Mouse (Mus musculus) limb, embryonic 14.5 days (tissue): ENCODE measurements around the gene Rarres2. TPM values are rescaled to one million over a fixed set of nuclear protein-coding genes. Genes with fewer than 3 reads are reported as not detected.
A peak's percentile ranks its signal among the peaks of the same experiment; 100 is the strongest.

Source experiments
- ATAC-seq: fragments of 200-750 bp; cut with Nextera tagmentation; 2 replicates; pipeline ENCODE4 v1.8.0; 2017; ENCODE audit warnings: low read depth, moderate number of reproducible peaks, moderate TSS enrichment; ENCODE audit not compliant: low FRiP score
- DNase-seq: peaks from one replicate; pipeline ENCODE4 v3.0.0-alpha.2; 2015; ENCODE audit warnings: low spot score
- H3K27ac ChIP-seq: fragments of 300-500 bp; sonication (generic); replicated peaks from 2 replicates; pipeline ENCODE4 v1.5.1; 2014; ENCODE audit warnings: low read depth, mild to moderate bottlenecking, low read length, moderate library complexity, mixed read lengths
- H3K27me3 ChIP-seq: fragments of 300-500 bp; sonication (generic); 2 replicates; pipeline ENCODE4 v1.6.1; 2014; ENCODE audit warnings: low read length, mixed read lengths; ENCODE audit not compliant: control insufficient read depth, insufficient read depth
- H3K36me3 ChIP-seq: fragments of 300-500 bp; sonication (generic); 2 replicates; pipeline ENCODE4 v1.6.1; 2014; ENCODE audit warnings: mild to moderate bottlenecking, low read length, moderate library complexity, mixed read lengths; ENCODE audit not compliant: control insufficient read depth, insufficient read depth
- H3K4me1 ChIP-seq: fragments of 300-500 bp; sonication (generic); 2 replicates; pipeline ENCODE4 v1.6.1; 2014; ENCODE audit warnings: antibody characterized with exemption, low read length, mixed read lengths; ENCODE audit not compliant: control insufficient read depth, insufficient read depth
- H3K4me2 ChIP-seq: fragments of 300-500 bp; sonication (generic); replicated peaks from 2 replicates; pipeline ENCODE4 v1.6.1; 2014; ENCODE audit warnings: low read depth, mild to moderate bottlenecking, low read length, moderate library complexity; ENCODE audit not compliant: severe bottlenecking
- H3K4me3 ChIP-seq: fragments of 300-500 bp; sonication (generic); replicated peaks from 2 replicates; pipeline ENCODE4 v1.5.1; 2014; ENCODE audit warnings: low read length
- H3K9ac ChIP-seq: fragments of 300-500 bp; sonication (generic); 2 replicates; pipeline ENCODE4 v1.6.1; 2014; ENCODE audit warnings: mild to moderate bottlenecking, low read depth, low read length, moderate library complexity; ENCODE audit not compliant: severe bottlenecking
- H3K9me3 ChIP-seq: fragments of 300-500 bp; sonication (generic); 2 replicates; pipeline ENCODE4 v1.6.1; 2016; ENCODE audit warnings: low read length; ENCODE audit not compliant: control insufficient read depth
- POLR2A ChIP-seq: fragments of 200-500 bp; IDR thresholded peaks from 2 replicates; pipeline ENCODE4 v1.8.0; 2012; ENCODE audit warnings: inconsistent platforms, mild to moderate bottlenecking, moderate library complexity, borderline replicate concordance; ENCODE audit not compliant: insufficient read depth, insufficient read length; ENCODE audit errors: extremely low read depth
- WGBS: fragments of 180-500 bp; shearing (Covaris S2); extraction: QIAGEN DNeasy Blood & Tissue Kit; methylation state at CpG from one replicate; pipeline ENCODE4 v1.1.7; 2014; 5-methylcytosine and 5-hydroxymethylcytosine counted together
- polyA plus RNA-seq, 2 experiments: library from polyadenylated mRNA; depleted of rRNA in 1 of 2; stranded (reverse) in 1 of 2; unstranded in 1 of 2; fragments of >200 nt; fragmentation: Nextera tagmentation in 1 of 2; extraction: Ambion mirVana in 1 of 2; gene quantifications; 2 replicates each; pipeline versions ENCODE4 v1.2.1 to v1.2.3; 2012 to 2014

Rarres2 gene
- polyA plus RNA-seq, 2 experiments = 19.7 to 21.3 TPM

DNA sequence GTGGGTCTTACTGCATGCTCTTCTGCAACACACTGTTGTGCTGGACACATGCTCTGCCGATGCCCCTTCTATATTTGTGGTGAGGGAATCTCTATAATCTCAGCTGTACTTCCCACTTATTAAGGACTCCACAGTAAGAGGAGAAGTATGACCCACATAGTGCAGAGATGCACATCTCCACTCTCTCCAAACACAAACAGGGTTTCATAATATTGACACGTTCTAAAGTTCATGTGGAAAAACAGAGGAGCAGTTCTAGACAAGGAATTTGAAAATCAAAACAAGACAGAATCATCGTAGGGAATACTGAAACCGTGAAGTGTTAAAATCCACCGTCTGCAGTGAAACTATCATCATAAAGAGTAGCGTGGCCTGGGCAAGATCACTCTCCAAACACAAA is 19.3 kb upstream of the Rarres2 start:
- no peak for TF ChIP-seq POLR2A

DNA sequence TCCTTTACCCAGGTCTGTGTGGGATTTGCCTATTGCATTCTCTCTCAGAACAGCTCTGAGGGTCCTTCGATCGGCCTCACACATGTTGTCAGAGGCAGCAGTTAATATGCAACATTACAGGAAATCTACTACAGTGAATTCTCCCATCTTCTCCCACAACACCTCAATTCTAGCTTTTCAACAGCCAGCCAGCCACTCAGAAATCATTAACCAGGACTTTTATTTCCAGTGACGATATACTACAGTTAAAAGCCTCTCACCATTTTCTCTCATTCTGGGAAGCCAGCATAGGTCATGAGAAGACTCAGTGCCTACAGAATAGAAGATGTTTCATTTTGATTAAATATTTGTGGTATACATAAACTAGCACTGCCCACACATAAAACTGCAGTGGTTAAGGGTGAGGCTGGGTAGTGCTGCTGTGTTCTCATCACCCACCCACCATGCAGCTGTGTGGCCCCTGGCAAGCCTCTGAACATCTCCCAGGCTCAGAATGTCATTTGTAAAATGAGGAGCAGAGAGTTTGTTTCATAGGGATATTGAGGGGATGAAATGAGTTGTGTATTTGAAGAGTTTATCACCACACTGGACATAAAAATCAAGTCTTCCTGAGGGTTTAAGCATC is 18.7 kb upstream of the Rarres2 start:
- no peak overlapping the region for H3K4me2 ChIP-seq
- ATAC-seq (no peak), DNase-seq (no peak)
- no peak overlapping the region for H3K4me3 ChIP-seq
- peaks cover 13% of the 10 kb centered on the region; the same call in 1 of the 2 replicates for H3K4me1 ChIP-seq
- H3K36me3 ChIP-seq = peaks cover 4% of the 10 kb centered on the region
- H3K9me3 ChIP-seq = peaks cover 4% of the 10 kb centered on the region
- H3K27ac ChIP-seq = no peak overlapping the region
- no peak overlapping the region for H3K9ac ChIP-seq
- no peak for TF ChIP-seq POLR2A
- H3K27me3 ChIP-seq = no peaks in the 10 kb centered on the region
- WGBS = 92% methylated on average over 3 of the region's 3 CpGs

More for the DNA sequence above, 19.3 kb upstream of the Rarres2 start:
- no peak overlapping the region for H3K4me2 ChIP-seq
- DNase-seq = no peak
- peaks cover 13% of the 10 kb centered on the region; the same call in 1 of the 2 replicates for H3K4me1 ChIP-seq
- no peak overlapping the region for H3K9ac ChIP-seq
- no peak for ATAC-seq
- H3K36me3 ChIP-seq = peaks cover 9% of the 10 kb centered on the region
- H3K9me3 ChIP-seq = peaks cover 9% of the 10 kb centered on the region
- H3K27ac ChIP-seq = no peak overlapping the region
- WGBS = 84% methylated on average over 6 of the region's 6 CpGs
- no peak overlapping the region for H3K4me3 ChIP-seq
- no peaks in the 10 kb centered on the region for H3K27me3 ChIP-seq

- DNase-seq (no peak), ATAC-seq (no peak)
- Histone ChIP-seq H3K27me3 (no peaks in the 10 kb centered on the region), H3K36me3 (no peaks in the 10 kb centered on the region), H3K4me2 (no peak within 1 kb of the TSS), H3K4me1 (peaks cover 5% of the 10 kb centered on the region; the same call in 1 of the 2 replicates), H3K4me3 (no peak within 1 kb of the TSS), H3K27ac (no peak within 1 kb of the TSS), H3K9me3 (no peaks in the 10 kb centered on the region), H3K9ac (no peak within 1 kb of the TSS)
- WGBS = 28% methylated on average over 6 of the region's 6 CpGs
- TF ChIP-seq POLR2A = no peak
These were observed 16.7 kb upstream of the Rarres2 start, which contains the start of gene Gm45021 for GRCm38 (mm10) chr6:48589194-48589750. Gm45021 (plus strand) TSS chr6:48589610.

GRCm38 (mm10) chr6:48582037-48582436 is 9.4 kb upstream of the Rarres2 start:
- H3K9ac ChIP-seq = no peak overlapping the region
- H3K36me3 ChIP-seq = no peaks in the 10 kb centered on the region
- no peak for TF ChIP-seq POLR2A
- DNase-seq (peak; percentile 74), ATAC-seq (no peak)
- 77% methylated on average over 3 of the region's 3 CpGs for WGBS
- no peaks in the 10 kb centered on the region for H3K27me3 ChIP-seq
- no peak overlapping the region for H3K27ac ChIP-seq
- no peaks in the 10 kb centered on the region for H3K4me1 ChIP-seq
- no peaks in the 10 kb centered on the region for H3K9me3 ChIP-seq
- no peak overlapping the region for H3K4me2 ChIP-seq
- H3K4me3 ChIP-seq = no peak overlapping the region

GRCm38 (mm10) chr6:48581257-48581656 is 8.7 kb upstream of the Rarres2 start:
- 51% methylated on average over 3 of the region's 3 CpGs for WGBS
- DNase-seq (no peak), ATAC-seq (no peak)
- Histone ChIP-seq H3K4me3 (no peak overlapping the region), H3K36me3 (no peaks in the 10 kb centered on the region), H3K9ac (no peak overlapping the region), H3K27me3 (no peaks in the 10 kb centered on the region), H3K4me1 (no peaks in the 10 kb centered on the region), H3K4me2 (no peak overlapping the region), H3K27ac (no peak overlapping the region), H3K9me3 (no peaks in the 10 kb centered on the region)
- TF ChIP-seq POLR2A = no peak
